Mouse (Mus musculus) heart, postnatal 0 days (tissue): ENCODE data around the gene Sap30l.

Source experiments
- CTCF ChIP-seq: IDR thresholded peaks from 2 replicates; pipeline ENCODE4 v1.5.1; 2016; ENCODE audit warnings: antibody characterized with exemption, control low read depth, low read depth
- EP300 ChIP-seq: IDR thresholded peaks from 2 replicates; pipeline ENCODE4 v1.6.1; 2016; ENCODE audit warnings: antibody characterized with exemption, low read depth

DNA sequence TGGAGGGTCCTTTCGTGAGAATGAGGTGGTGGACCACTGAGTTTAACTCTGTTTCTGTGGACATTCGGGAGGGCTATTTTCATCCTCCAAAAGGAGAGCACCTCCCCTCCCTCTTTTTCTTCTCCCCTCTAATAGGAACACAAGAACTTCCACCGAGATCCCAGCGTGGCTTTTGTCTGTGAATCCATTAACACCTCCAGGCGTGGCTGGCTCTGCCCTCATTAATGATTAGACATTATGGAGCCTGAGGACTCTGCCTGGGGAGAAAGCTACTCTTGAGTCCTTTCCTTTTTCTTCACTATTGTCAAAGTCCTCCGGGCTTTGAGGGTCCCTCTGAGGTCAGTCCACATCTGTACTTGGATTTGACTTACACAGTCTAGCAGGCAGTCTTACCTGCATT is 34.3 kb upstream of the Sap30l start:
- TF ChIP-seq CTCF (no peak), EP300 (no peak)
